ENCODE assay signal across 11 mouse cellular contexts in the genomic region with DNA sequence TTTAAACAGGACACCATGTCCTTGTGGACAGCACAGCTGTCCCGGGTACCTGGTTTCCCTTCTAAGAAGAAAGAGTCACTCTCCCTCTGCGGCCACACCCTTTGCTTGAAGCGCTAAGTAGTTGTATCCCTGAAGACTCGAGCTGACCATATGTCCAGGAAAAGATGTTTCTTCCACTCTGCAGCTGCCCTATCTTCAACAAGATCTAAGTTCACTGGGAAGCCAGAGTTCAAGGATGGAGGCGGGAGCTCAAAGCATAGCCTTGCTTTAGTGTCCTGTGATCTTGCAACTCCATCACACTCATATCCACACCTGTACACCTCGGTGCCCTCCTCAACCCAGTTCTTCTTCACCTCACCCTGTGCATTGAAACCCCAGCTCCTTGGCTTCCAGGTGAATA. TPM values are rescaled to one million over a fixed set of nuclear protein-coding genes. Genes with fewer than 3 reads are reported as not detected.
"Had no signal": no experiment of that assay in that cellular context is flagged by ENCODE, and none has a peak within 500 bp of the region (broad histone marks: within the 10 kb centered on the region; RNA-seq: fewer than 3 reads in every experiment).

No protein-coding gene starts in this region.

- H3K4me3 ChIP-seq: limb, embryonic 10.5 days; midbrain, embryonic 10.5 days had no signal

- ATAC-seq: inflammation-experienced regulatory T-cells, adult 6 months; midbrain, embryonic 16.5 days had no signal

- H3K9ac ChIP-seq: liver, embryonic 15.5 days; stomach, embryonic 15.5 days had no signal

- H3K4me1 ChIP-seq: limb, embryonic 10.5 days; stomach, embryonic 15.5 days had no signal

- H3K27ac ChIP-seq: kidney, postnatal 0 days; limb, embryonic 10.5 days; liver, embryonic 15.5 days; midbrain, embryonic 10.5 days; stomach, embryonic 15.5 days had no signal

- H3K36me3 ChIP-seq: limb, embryonic 10.5 days; liver, embryonic 15.5 days; midbrain, embryonic 10.5 days; stomach, embryonic 15.5 days had no signal

- H3K27me3 ChIP-seq: liver, embryonic 15.5 days; stomach, embryonic 15.5 days had no signal

- H3K9me3 ChIP-seq: limb, embryonic 10.5 days; liver, embryonic 15.5 days; midbrain, embryonic 10.5 days; stomach, embryonic 15.5 days had no signal

RNA-seq across cellular contexts. Expression of a gene that starts 19.0 kb away (rescaled TPM):
- polyA plus RNA-seq: inflammation-experienced regulatory T-cells, adult 6 months had no signal

RNA-seq across cellular contexts. Expression of a gene that starts 30.2 kb away (rescaled TPM):
- polyA plus RNA-seq: inflammation-experienced regulatory T-cells, adult 6 months had no signal

RNA-seq across cellular contexts. Expression of a gene that starts 47.3 kb away (rescaled TPM):
- polyA plus RNA-seq: inflammation-experienced regulatory T-cells, adult 6 months had no signal

RNA-seq across cellular contexts. Expression of a gene that starts 58.2 kb away (rescaled TPM):
- polyA plus RNA-seq: inflammation-experienced regulatory T-cells, adult 6 months; kidney, adult 2 months; limb, embryonic 10.5 days; liver, embryonic 15.5 days; lung, embryonic 14.5 days; midbrain, embryonic 10.5 days; midbrain, embryonic 16.5 days; neural tube, embryonic 14.5 days; stomach, embryonic 15.5 days; thymus, adult 2 months had no signal
